Mouse (Mus musculus) left cerebral cortex, postnatal 25 days (tissue): ENCODE measurements around the gene Atf6b. TPM values are rescaled to one million over a fixed set of nuclear protein-coding genes. Genes with fewer than 3 reads are reported as not detected.

ENCODE experiments used
- DNase-seq, 2 experiments: peaks; one replicate each; pipeline ENCODE4 v3.0.0; 2022; ENCODE audit warnings: low spot score in 2 of 2, mixed read lengths in 1 of 2
- intact Hi-C: fragments of 180-260 bp; cut with DNase I; formaldehyde crosslinking; loops from one replicate; pipeline ENCODE4 v1.15.1; 2025
- total RNA-seq, 2 experiments: library from RNA; stranded (reverse); gene quantifications; 2 replicates each; pipeline ENCODE4 v1.2.3; 2021

Gene Atf6b
- total RNA-seq, 2 experiments from 2014 or later, result 72.7 to 72.8 TPM

DNA sequence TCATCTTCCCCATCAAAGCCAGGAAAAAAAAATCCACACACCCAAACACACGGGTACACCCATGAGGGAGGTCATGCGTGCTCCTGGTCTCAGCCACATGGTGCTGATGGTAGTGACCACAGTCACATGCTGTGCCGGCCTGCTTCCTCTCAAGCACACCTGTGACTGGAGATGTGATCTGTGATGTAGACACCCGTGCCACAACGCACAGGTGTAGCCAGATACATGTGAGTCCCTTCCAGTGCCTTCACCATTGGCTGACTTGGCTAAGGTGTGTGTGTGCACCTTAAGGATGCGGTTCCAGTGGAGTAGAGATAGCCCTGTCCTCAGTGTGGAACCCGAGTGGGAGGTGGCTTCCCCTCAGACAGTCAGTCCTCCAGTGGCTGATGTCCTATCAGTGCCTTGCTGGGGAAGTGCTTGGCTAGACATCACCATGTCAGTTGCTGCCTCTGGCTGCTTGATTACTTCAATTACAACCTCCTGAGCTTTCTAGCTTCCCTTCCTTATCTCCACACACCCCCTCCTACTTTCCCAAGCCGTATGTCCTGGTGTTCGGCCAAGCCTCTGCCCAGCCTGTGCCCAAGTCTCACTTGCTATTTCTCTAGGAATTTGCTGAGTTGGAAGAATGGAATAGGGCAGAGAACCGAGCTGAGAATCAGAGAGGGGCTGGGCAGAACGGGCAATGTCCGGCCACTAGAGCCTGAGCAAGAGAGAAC is 12.4 kb downstream of the Atf6b start:
- no peak for DNase-seq
- intact Hi-C loops, result no loop called here

DNA sequence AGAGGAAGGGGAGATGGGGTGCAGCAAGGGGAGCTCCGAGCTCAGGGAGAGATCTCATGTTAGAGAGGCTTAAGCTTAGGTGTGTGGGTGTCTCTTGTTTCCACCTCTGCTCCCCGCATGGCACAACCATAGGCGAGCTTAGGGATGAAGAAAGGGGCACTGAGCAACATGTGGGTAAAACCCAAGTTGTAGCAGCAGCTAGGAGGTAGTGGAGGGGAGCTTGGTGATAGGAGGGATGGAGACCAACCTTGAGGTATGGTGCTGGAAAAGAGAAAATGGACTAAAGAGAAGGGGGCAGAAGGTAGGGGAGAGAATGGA is 12.9 kb downstream of the Atf6b start:
- intact Hi-C loops, result no loop called here
- no peak for DNase-seq

DNA sequence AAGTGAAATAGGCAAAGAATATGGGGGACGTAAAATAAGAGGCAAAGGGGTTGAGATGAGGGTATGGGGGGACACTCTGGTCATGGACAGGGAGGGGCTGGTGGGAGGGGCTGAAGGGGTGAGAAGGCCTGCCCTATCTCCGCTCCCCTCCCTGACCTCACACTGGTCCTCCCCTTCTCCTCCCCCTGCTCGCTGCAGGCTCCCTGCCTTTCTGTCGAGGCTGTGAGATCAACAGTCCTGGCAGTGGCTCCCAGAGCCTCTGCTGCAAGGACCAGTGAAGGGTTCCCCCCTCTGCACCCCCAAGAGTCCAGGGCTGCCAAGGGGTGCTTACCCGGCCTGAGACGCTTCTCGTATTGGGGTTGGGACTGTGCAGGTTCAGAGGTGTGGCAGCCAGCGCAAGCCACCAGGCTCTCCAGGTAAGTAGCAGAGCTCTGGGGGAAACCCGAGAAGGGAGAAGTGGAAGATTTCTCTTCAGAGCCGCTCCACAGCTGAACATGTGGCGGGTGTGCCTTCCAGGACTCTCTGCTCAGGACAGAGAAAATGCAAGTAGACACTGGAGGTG is 13.4 kb downstream of the Atf6b start:
- intact Hi-C loops, result no loop called here

DNA sequence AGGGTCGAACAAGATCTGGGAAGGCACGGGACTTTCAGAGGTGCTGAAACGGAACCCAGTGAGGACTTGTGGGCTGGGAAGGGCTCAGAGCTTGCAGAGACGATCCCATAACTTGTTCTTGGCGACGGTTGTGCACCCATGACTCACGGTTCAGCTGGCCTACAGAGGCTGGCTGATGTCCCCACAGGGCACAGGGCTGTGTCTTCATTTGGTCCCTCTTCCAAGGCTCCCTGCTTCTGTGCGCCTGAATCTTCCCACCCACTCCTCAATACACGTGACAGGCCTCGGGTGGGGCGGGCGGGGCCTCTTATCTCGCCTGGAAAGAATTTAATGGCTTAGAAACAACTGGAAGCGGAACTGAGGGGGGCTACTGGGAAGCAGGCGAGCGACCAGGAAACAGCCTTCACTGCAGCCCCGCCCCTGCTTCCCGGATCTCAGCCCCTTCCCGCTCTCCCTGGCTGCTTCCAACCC is 14.2 kb downstream of the Atf6b start:
- no peak for DNase-seq
- intact Hi-C loops, result no loop called here

More for the DNA sequence above, 13.4 kb downstream of the Atf6b start:
- DNase-seq, result no peak

DNA sequence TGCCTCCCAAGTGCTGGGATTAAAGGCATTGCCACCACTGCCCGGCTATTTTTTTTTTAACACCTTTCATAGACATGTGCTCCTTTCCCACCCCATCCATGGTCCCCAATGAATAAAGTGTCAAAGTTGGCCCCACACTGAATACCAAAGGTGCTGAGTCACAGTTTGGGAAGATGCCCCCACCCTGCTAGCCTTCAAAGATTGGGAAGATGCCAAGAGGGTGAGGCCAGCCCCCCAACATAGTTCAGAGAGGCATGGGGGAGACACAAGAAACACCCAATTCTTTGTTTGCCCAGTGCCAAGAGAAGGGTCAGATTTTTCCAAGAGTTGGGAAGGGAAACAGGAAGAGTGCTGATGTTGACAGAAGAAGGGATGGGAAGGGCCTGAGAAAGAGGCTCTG is 15.5 kb downstream of the Atf6b start:
- intact Hi-C loops, result no loop called here
- no peak for DNase-seq

DNA sequence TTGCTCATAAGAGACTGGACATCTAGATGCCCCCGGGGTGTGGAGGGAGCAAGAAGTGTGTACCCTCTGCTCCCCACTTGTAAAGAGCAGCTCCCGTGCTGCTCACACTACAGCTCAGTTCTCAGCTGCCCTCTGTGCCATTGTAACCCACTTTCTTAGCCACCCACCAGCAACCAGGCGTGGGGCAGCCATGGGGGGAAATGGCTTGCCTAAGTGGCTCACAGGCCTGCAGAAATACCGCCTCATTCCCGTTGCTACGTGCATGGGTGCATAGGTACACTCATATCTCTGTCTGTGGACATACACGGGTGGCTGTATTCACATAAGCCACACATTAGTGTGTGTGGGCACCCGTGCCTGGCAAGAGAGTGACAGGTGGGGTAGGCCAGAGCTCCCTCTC is 16.0 kb downstream of the Atf6b start:
- intact Hi-C loops, result no loop called here

DNA sequence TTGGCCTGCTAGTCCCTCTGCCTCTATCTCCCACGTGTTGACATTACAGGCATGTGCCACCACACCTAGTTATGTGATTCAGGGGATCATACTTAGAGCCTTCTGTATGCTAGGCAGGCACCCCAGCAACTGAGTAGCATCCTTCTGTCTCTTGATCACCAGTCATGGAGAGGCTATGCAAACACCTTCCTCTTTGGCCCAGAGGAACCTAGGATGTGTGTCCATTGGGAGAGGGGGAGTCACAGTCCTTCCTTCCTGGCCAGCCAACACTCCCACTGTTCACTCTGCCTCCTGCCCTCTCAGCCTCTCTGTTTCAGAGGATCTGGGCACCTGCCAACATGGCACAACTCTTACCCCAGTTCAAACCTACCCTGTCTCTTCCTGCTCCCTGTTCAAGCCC is 16.6 kb downstream of the Atf6b start:
- intact Hi-C loops, result no loop called here

More for the DNA sequence above, 16.0 kb downstream of the Atf6b start:
- DNase-seq, result no peak

DNA sequence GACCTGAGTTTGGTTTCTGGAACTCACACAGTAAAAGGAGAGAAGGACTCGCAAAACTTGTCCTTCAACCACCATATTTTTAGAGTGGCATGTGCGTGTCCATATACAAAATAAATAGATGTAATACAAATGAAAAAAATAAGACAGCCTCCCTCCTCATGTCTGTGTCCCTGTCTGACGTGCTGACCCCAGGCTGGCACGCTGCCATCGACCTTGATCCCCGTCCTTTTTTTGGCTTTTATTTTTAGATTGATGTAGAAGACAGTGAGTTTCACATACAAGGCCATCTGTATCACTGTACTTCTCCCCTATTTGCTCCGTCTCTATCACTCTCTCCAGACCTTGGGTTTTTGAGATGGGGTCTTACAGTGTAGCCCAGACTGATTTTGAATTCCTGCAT is 17.5 kb downstream of the Atf6b start:
- intact Hi-C loops, result no loop called here
- no peak for DNase-seq

More for the DNA sequence above, 16.6 kb downstream of the Atf6b start:
- DNase-seq, result no peak

DNA sequence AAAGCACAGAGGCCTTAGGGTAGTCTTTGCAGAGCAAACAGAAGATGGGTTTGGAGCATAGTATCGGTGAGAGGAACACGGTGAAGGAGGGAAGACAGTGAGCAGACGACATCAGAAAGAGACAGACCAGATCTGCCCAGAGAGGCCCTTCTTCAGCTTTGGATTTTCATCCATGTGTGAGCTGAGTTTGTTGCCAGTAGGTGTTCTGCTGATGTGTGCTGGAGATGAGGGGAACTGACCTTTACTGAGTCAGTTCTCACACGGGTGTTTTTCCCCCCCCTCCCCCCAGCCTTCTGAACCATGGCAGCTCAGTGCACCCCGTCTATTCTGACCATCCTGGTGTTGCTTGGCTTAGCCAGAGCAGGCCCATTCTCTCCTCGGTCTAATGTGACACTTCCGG is 23.3 kb downstream of the Atf6b start, which contains the start of gene Tnxb:
TSS of gene Tnxb (plus strand) at position 301 of the 400 bp plus-strand sequence.
- no peak for DNase-seq
- intact Hi-C loops, result no loop called here

DNA sequence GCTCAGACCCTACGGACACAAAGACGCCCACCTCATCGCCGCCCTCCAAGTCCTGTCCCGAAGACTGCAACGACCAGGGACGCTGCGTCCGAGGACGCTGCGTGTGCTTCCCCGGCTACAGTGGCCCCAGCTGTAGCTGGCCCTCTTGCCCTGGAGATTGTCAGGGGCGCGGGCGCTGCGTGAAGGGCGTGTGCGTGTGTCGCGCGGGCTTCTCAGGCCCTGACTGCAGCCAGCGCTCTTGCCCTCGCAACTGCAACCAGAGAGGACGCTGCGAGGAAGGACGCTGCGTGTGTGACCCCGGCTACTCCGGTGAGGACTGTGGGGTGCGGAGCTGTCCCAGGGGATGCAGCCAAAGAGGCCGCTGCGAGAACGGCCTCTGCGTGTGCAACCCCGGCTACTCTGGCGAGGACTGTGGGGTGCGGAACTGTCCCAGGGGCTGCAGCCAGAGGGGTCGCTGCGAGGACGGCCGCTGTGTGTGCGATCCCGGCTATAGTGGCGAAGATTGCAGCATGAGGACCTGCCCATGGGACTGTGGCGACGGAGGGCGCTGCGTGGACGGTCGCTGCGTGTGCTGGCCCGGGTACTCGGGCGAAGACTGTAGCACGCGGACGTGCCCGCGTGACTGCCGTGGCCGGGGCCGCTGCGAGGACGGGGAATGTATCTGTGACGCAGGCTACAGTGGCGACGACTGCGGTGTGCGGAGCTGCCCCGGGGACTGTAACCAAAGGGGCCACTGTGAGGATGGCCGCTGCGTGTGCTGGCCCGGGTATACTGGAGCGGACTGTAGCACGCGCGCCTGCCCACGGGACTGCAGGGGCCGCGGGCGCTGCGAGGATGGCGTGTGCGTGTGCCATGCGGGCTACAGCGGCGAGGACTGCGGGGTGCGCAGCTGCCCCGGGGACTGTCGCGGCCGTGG is 24.5 kb downstream of the Atf6b start:
- intact Hi-C loops, result no loop called here
- no peak for DNase-seq

DNA sequence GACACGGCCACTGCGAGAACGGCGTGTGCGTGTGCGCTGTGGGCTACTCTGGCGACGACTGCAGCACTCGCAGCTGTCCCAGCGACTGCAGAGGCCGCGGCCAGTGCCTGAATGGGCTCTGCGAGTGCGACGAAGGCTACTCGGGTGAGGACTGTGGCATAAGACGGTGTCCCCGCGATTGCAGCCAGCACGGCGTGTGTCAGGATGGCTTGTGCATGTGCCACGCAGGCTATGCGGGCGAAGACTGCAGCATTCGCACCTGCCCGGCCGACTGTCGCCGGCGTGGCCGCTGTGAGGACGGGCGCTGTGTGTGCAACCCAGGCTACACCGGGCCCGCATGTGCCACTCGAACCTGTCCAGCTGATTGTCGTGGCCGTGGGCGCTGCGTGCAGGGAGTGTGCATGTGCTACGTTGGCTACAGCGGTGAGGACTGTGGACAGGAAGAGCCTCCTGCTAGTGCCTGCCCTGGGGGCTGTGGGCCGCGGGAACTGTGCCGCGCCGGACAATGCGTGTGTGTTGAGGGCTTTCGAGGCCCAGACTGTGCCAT is 25.4 kb downstream of the Atf6b start:
- no peak for DNase-seq
- intact Hi-C loops, result no loop called here

DNA sequence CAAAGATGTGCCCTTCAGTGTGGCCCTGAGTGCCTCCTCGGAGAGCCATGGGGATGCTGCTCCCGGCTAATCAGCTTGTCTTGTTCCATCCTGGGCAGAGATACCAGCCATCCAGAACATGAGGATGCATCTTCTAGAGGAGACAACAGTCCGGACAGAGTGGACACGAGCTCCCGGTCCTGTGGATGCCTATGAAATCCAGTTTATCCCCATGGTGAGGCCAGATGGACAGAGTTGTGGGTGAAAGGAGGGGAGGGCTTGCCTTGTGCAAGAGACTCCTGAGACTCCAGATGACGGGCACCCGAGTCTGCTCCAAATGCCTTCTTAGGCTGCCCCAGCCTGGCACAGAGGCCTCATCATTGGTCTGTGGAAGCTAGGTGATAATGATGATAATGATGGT is 26.2 kb downstream of the Atf6b start:
- intact Hi-C loops, result no loop called here
- no peak for DNase-seq

DNA sequence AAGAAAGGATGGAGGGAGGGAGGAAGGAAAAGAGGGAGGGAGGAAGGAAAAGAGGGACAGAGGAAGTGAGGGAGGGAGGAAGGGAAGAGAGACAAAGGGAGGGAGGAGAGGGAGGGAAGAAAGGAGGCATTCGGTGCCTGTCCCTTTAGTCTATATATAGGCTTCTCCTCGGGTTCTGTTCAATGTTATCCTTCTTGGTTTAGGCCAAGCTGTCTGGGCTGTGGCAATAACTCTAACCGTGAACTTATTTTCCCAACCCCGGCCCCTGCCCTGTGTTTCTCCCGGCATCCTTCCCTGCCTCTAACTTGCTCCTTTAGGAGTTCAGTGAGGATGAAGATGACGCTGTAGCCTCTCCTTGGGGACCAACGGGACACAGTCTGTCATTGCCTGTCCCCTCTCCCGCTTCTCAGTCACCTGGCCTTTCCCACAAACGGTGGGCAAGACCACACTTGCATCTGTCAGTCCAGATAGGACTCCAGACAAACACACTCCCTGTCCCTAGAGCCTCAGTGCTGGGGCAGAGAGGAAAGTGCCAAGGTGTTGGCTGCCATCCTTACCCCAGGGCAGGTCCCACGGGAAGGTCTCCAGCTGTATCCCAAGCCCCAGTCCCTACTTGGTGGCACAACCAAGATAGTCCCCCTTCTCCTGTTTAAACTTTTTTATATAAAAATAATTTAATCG is 27.7 kb downstream of the Atf6b start:
- intact Hi-C loops, result no loop called here
- DNase-seq, result no peak

DNA sequence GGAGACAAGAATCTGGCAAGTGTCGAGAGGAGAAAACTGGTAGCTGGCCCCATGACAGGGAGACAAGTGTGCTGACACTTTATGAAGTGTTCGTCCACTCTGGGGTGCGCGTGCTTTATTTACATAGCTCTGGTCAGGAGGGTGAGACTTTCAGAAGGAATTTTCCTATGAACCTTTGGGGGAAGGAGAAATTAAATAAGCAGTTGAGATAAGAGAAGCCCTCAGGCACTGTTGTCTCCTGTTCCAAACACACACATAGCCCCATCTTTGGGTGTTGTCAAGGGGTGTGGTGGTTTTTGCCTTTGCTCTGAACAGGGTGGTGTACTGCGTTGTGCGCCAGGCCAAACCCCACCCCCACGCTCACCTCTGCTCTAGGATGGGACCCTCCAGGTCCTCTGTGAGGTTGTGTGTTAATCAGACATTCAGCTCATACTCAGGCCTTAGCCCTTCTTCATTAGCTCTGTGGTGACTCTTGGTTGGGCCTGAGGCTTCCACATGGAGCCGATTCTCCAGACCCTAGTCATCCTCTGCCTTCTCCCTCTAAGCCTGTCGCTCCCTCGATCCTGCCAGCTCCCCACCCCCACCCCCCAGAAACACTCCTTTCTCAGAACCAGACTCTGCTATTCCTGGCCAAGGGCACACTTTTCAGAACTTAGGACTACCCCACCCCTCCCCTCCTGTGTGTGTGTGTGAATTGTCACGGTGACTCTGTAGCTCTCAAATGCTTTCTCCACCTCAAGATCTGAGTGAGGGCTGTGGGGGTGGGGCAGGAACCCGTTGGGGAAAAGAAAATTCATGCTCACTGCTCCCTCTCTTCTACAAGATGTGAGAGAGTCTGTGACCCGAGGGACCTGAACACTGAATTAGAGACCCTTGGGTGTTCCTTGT is 28.5 kb downstream of the Atf6b start:
- intact Hi-C loops, result no loop called here
- no peak for DNase-seq

DNA sequence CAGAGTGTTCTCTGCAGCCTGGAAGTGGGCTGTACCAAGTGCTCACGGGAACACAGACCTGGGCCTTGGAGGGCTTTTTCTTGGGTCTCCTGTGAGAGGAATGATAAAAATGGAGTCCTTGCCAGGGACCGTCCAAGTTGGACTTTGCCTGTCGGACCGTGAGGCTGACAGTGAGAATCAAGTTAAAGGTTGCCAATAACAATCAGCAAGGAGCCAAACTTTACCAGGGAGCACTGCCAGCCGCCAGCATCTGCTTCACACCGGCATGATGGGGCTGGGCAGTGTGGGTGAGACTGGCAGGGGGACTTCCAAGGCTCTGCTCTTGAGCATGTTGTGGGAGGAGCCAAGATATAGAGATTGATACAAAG is 29.1 kb downstream of the Atf6b start:
- intact Hi-C loops, result no loop called here

DNA sequence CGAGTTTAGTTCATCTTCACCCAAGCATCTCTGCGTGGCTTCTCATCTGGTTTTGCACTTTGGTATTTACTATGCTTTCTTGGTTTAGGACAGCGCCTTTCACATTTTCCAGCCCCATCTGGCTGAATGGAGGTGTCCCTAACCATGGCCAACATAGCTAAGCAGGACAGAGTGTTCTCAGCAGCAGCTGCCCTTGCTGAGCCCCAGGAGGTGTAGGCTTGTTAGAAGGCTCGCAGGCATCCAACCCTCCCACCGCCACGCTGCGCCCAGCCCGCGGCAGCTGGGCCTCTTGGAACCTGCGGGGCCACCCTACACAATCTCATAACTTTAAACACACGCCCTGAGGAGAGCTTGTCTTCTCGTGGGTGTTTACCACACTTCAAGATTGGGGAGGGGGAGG is 29.7 kb downstream of the Atf6b start:
- intact Hi-C loops, result no loop called here
- no peak for DNase-seq

More for the DNA sequence above, 29.1 kb downstream of the Atf6b start:
- DNase-seq, result no peak

DNA sequence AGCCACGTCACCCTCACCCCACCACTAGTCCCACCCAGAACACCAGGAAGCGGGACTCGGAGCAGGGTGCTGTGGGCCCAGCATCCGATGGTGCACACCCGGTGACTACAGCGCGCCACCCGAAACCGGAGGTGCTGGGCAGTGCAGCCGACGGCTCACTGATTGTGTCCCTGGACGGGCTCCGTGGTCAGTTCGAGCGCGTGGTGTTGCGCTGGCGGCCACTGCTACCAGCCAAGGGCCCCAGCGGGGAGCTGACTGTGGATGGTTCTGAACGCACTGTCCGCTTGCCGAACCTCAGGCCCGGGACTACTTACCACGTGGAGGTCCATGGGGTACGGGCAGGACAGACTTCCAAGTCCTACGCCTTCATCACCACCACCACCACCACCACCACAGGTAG is 33.2 kb downstream of the Atf6b start:
- intact Hi-C loops, result no loop called here
- no peak for DNase-seq

DNA sequence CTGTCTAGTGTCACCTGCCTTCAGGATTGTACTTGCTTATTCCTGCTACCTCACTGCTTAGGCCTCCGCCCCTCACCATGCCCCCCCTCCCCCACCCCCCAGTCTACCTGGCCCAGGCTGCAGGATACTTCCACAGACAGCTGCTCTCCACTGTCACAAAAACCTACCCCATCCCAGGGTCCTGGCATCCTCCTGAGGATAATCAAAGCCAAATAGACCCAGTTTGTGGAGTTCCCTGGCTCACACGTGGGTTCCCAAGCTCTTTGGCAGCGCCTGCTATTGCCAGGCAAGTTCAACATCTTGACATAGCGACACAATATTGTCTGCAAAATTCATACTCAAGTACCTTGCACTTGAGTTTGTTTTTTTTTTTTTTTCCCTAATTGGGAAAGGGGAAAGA is 33.7 kb downstream of the Atf6b start:
- no peak for DNase-seq
- intact Hi-C loops, result no loop called here

DNA sequence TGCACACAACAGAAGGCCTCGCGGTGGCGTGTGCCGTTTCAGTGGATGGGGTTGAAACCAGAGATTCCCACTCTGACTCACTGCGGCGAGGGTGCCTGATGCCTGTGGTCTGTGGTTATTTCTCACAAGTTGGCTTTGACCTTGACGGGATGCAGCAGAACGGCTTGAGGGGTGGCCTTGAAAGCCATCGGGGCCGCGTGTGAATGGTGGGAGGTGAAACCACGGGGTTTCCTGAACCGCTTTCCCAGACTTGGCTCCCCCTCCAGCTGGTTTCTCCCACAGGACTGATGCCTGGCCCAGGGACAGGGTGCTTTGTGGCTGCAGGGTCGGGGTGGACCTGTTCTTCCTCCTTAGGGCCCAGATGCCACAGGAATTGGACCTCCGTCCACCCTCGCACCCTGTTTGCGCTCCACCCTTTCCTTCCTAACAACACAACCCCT is 34.2 kb downstream of the Atf6b start:
- intact Hi-C loops, result no loop called here
- no peak for DNase-seq
